Mouse (Mus musculus): ENCODE results near the gene Zfp281.
A peak's percentile ranks its signal among the peaks of the same experiment; 100 is the strongest.

GRCm38 (mm10) chr1:136625019-136625895 is 556 bp downstream of the Zfp281 start:
- TF ChIP-seq CTCF (IDR thresholded peaks at IDR 0.05; ENCODE audit: low read depth): peak; percentile 31; the same call in 1 of the 2 replicates
- no peak for TF ChIP-seq EP300 (IDR thresholded peaks at IDR 0.05; ENCODE audit: low read depth)

All from liver, embryonic 14.5 days (tissue).